Mouse (Mus musculus) C2C12 (cell line): ENCODE data around the gene Smarcd2. TPM values are rescaled to one million over a fixed set of nuclear protein-coding genes. Genes with fewer than 3 reads are reported as not detected.

Experiments
- H3K27me3 ChIP-seq: one replicate; pipeline ENCODE4 v1.6.1; 2011; ENCODE audit not compliant: control insufficient read depth, insufficient read depth, insufficient read length
- H3K36me3 ChIP-seq: one replicate; pipeline ENCODE4 v1.6.1; 2011; ENCODE audit not compliant: control insufficient read depth, insufficient read depth
- H3K4me3 ChIP-seq: one replicate; pipeline ENCODE4 v1.5.1; 2011; ENCODE audit warnings: mild to moderate bottlenecking, control low read depth; ENCODE audit not compliant: poor library complexity, insufficient read depth, severe bottlenecking
- H3K79me2 ChIP-seq: one replicate; pipeline ENCODE4 v1.6.1; 2011; ENCODE audit not compliant: control insufficient read depth, insufficient read depth
- H3K79me3 ChIP-seq: one replicate; pipeline ENCODE4 v1.6.1; 2011; ENCODE audit warnings: low read depth, control low read depth
- H3ac ChIP-seq: one replicate; pipeline ENCODE3; 2011; ENCODE audit warnings: low read depth; ENCODE audit not compliant: control insufficient read depth, insufficient read length
- CEBPB ChIP-seq: IDR thresholded peaks from one replicate; pipeline ENCODE4 v1.6.1; 2011; ENCODE audit warnings: low read depth, mild to moderate bottlenecking, control low read depth, moderate library complexity
- CTCF ChIP-seq: IDR thresholded peaks from one replicate; pipeline ENCODE4 v1.5.1; 2011; ENCODE audit not compliant: control insufficient read depth, insufficient read depth, insufficient read length
- FOSL1 ChIP-seq: IDR thresholded peaks from one replicate; pipeline ENCODE4 v1.8.0; 2011; ENCODE audit warnings: mild to moderate bottlenecking, low read length; ENCODE audit not compliant: poor library complexity, insufficient read depth, severe bottlenecking
- MAX ChIP-seq: IDR thresholded peaks from one replicate; pipeline ENCODE4 v1.6.1; 2011; ENCODE audit warnings: mild to moderate bottlenecking, control low read depth
- MYOD1 ChIP-seq: IDR thresholded peaks from one replicate; pipeline ENCODE4 v1.6.1; 2011; ENCODE audit warnings: low read depth; ENCODE audit not compliant: control insufficient read depth, insufficient read length
- MYOG ChIP-seq: IDR thresholded peaks from one replicate; pipeline ENCODE4 v1.6.1; 2011; ENCODE audit not compliant: control insufficient read depth, insufficient read length; ENCODE audit errors: extremely low read depth
- USF1 ChIP-seq: IDR thresholded peaks from one replicate; pipeline ENCODE4 v1.6.1; 2011; ENCODE audit warnings: low read depth, mild to moderate bottlenecking, control low read depth, moderate library complexity
- polyA plus RNA-seq: library from polyadenylated mRNA; unstranded; fragments of >200 nt; fragmentation: generic; extraction: Trizol; gene quantifications from one replicate; pipeline ENCODE4 v1.2.1, GENCODE M21; 2012; ENCODE audit warnings: missing spikeins

Gene Smarcd2
- polyA plus RNA-seq, 1 experiment = 49.5 TPM

- Histone ChIP-seq H3ac (no peak overlapping the region), H3K79me3 (no peaks in the 10 kb centered on the region), H3K79me2 (no peaks in the 10 kb centered on the region), H3K4me3 (no peak overlapping the region), H3K36me3 (no peaks in the 10 kb centered on the region), H3K27me3 (peaks cover 40% of the 10 kb centered on the region)
- TF ChIP-seq CEBPB (no peak), USF1 (no peak), MAX (no peak), MYOG (no peak), FOSL1 (no peak), CTCF (no peak), MYOD1 (no peak)
Observed at GRCm38 (mm10) chr11:106310123-106310522, 37.4 kb upstream of the Smarcd2 start.

- TF ChIP-seq MYOD1 (no peak), CEBPB (no peak), MAX (no peak), USF1 (no peak), MYOG (no peak), FOSL1 (no peak), CTCF (no peak)
- Histone ChIP-seq H3ac (no peak overlapping the region), H3K36me3 (no peaks in the 10 kb centered on the region), H3K27me3 (peaks cover 27% of the 10 kb centered on the region), H3K4me3 (no peak overlapping the region), H3K79me2 (no peaks in the 10 kb centered on the region), H3K79me3 (no peaks in the 10 kb centered on the region)
Observed at GRCm38 (mm10) chr11:106308162-106308561, 35.4 kb upstream of the Smarcd2 start.

DNA sequence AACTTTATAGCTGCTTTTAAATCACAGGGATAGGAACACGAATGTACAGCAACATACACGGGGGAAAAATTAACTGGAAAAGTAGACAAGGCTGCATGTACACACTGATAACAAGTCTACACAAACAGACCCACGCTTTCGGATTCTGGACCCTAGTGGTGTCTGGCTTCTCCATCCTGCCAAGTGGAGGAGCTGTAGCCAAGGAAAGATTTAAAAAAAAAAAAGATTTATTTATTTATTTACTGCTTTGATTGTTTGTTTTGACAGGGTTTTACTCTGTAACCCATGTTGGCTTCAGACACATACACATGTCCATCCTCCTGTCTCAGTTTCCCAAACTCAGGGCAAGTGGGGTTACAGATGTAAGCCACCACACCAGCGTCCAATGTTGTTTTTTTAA is 34.7 kb upstream of the Smarcd2 start:
- Histone ChIP-seq H3K79me2 (no peaks in the 10 kb centered on the region), H3K36me3 (no peaks in the 10 kb centered on the region), H3K4me3 (no peak overlapping the region), H3K79me3 (no peaks in the 10 kb centered on the region), H3ac (no peak overlapping the region), H3K27me3 (peaks cover 24% of the 10 kb centered on the region)
- no peak for TF ChIP-seq MYOD1
- TF ChIP-seq FOSL1 = no peak
- TF ChIP-seq CTCF = no peak

GRCm38 (mm10) chr11:106306758-106307157 is 34.0 kb upstream of the Smarcd2 start:
- peaks cover 17% of the 10 kb centered on the region for H3K27me3 ChIP-seq
- H3K79me2 ChIP-seq = no peaks in the 10 kb centered on the region
- no peaks in the 10 kb centered on the region for H3K36me3 ChIP-seq
- TF ChIP-seq CTCF (no peak), FOSL1 (no peak), MYOG (no peak), MAX (no peak), USF1 (no peak), CEBPB (no peak)
- no peaks in the 10 kb centered on the region for H3K79me3 ChIP-seq
- H3ac ChIP-seq = no peak overlapping the region
- no peak overlapping the region for H3K4me3 ChIP-seq

DNA sequence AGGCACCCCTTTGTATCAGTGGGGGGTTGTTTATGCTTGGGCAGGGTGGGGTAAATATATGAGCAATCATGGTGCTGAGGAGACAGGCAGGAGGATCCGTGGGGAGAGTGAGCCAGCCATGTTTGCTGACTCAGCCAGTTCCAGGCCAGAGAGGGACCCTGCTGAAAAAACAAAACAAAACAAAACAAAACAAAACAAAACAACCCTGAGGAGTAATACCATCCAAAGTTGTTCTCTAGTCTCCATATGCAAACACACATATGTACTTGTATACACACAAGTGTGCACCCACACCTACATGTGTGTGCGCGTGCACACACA is 33.3 kb upstream of the Smarcd2 start:
- TF ChIP-seq MAX = no peak
- TF ChIP-seq USF1 = no peak
- TF ChIP-seq CTCF = no peak
- TF ChIP-seq FOSL1 = no peak
- no peak for TF ChIP-seq MYOD1
- TF ChIP-seq MYOG = no peak
- no peak overlapping the region for H3ac ChIP-seq
- H3K27me3 ChIP-seq = peaks cover 12% of the 10 kb centered on the region
- no peaks in the 10 kb centered on the region for H3K36me3 ChIP-seq
- H3K79me2 ChIP-seq = no peaks in the 10 kb centered on the region
- H3K79me3 ChIP-seq = no peaks in the 10 kb centered on the region
- no peak overlapping the region for H3K4me3 ChIP-seq

DNA sequence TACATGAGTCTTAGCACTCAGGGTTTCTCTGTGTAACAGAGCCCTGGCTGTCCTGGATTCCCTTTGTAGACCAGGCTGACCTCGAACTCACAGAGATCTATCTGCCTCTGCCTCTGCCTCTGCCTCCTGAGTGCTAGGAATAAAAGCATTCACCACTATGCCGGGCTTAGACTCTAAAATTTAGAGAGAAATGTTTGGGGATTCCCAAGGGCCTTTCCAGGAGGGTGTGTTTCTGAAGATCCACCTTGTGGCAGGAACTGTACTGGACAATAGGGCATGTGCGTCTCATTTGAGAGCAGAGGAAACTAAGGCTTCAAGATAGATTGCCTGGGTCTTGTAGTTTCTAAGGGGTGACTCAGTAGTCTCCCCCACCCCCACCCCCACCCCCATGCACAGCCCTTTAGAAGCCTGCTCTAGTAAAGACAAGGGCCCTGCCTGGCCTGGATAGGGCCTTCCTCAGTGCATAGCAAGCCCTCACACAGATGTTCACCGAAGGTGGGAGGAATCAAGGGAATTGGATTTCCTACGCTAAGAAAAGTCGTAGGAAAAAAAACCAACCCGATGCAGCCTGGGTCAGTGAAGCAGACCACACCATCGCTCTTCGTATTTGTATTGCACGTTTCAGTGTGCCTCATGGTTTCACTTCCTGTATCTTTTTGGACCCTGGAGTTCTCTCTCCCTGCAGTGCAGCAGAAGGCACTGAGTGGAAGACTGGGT is 32.7 kb upstream of the Smarcd2 start:
- Histone ChIP-seq H3K27me3 (peaks cover 12% of the 10 kb centered on the region), H3K79me2 (no peaks in the 10 kb centered on the region), H3ac (no peak overlapping the region), H3K4me3 (no peak overlapping the region), H3K79me3 (no peaks in the 10 kb centered on the region), H3K36me3 (no peaks in the 10 kb centered on the region)
- TF ChIP-seq USF1 (no peak), FOSL1 (no peak), MYOD1 (no peak), MAX (no peak), MYOG (no peak), CTCF (no peak), CEBPB (no peak)
